ENCODE assay signal across 9 mouse cellular contexts in genomic region chr19:36001512-36001911, GRCm38 (mm10). TPM values are rescaled to one million over a fixed set of nuclear protein-coding genes. Genes with fewer than 3 reads are reported as not detected.
A peak's percentile ranks its signal among the peaks of the same experiment; 100 is the strongest.
DNase-seq lines count a peak whose midpoint lies in the region; ATAC-seq and TF ChIP-seq lines count a peak whose summit lies in the region.
"Had no signal": no experiment of that assay in that cellular context is flagged by ENCODE, and none has a peak within 500 bp of the region (broad histone marks: within the 10 kb centered on the region; RNA-seq: fewer than 3 reads in every experiment).

No protein-coding gene starts in this region.

- peak; percentile 58 for TF ChIP-seq CTCF in forebrain, postnatal 0 days (IDR thresholded peaks at IDR 0.05; ENCODE audit: low read depth)

- H3K4me1 ChIP-seq in kidney, embryonic 15.5 days = no peaks in the 10 kb centered on the region
- H3K4me1 ChIP-seq in forebrain, postnatal 0 days (ENCODE audit: insufficient read depth) = 0 out of 2 replicates have a peak, but pooled peaks cover 6% of the 10 kb centered on the region
- H3K4me1 ChIP-seq in neural tube, embryonic 13.5 days (replicated peaks) = peaks cover 30% of the 10 kb centered on the region
- H3K4me1 ChIP-seq: heart, embryonic 15.5 days; lung, embryonic 15.5 days had no signal

- H3K4me3 ChIP-seq in kidney, embryonic 15.5 days (replicated peaks) = no peak overlapping the region
- no peak overlapping the region for H3K4me3 ChIP-seq in forebrain, postnatal 0 days (ENCODE audit: low read depth, low read length)
- H3K4me3 ChIP-seq in neural tube, embryonic 13.5 days = no peak overlapping the region
- H3K4me3 ChIP-seq: heart, embryonic 15.5 days; lung, embryonic 15.5 days had no signal

- 54% methylated on average over 1 of the region's 1 CpGs for WGBS in kidney, embryonic 15.5 days
- WGBS in forebrain, postnatal 0 days = 45% methylated on average over 1 of the region's 1 CpGs
- 26% methylated on average over 1 of the region's 1 CpGs for WGBS in neural tube, embryonic 13.5 days

- H3K36me3 ChIP-seq in kidney, embryonic 15.5 days = no peaks in the 10 kb centered on the region
- no peaks in the 10 kb centered on the region for H3K36me3 ChIP-seq in forebrain, postnatal 0 days (ENCODE audit: insufficient read depth)
- H3K36me3 ChIP-seq in neural tube, embryonic 13.5 days = no peaks in the 10 kb centered on the region
- H3K36me3 ChIP-seq: heart, embryonic 15.5 days; lung, embryonic 15.5 days had no signal

- 0 out of 2 replicates have a peak, but pooled peaks have one; percentile 52 for ATAC-seq in kidney, embryonic 15.5 days (replicated peaks; ENCODE audit: low FRiP score)
- peak; percentile 48; the same call in 1 of the 2 replicates for ATAC-seq in forebrain, postnatal 0 days
- peak; percentile 45 for ATAC-seq in neural tube, embryonic 13.5 days (ENCODE audit: low read depth)
- no peak for ATAC-seq in megakaryocyte progenitor cell, adult 5-6 weeks (replicated peaks; ENCODE audit: poor library complexity)

- H3K27ac ChIP-seq in kidney, embryonic 15.5 days = no peak overlapping the region
- no peak overlapping the region for H3K27ac ChIP-seq in forebrain, postnatal 0 days (ENCODE audit: low read depth, low read length)
- peak overlapping the region; percentile 59; the same call in 1 of the 2 replicates for H3K27ac ChIP-seq in neural tube, embryonic 13.5 days (replicated peaks)
- H3K27ac ChIP-seq: heart, embryonic 15.5 days; lung, embryonic 15.5 days had no signal

- no peaks in the 10 kb centered on the region for H3K9me3 ChIP-seq in kidney, embryonic 15.5 days (replicated peaks)
- H3K9me3 ChIP-seq in forebrain, postnatal 0 days (ENCODE audit: low read length) = no peaks in the 10 kb centered on the region
- no peaks in the 10 kb centered on the region for H3K9me3 ChIP-seq in neural tube, embryonic 13.5 days
- H3K9me3 ChIP-seq: heart, embryonic 15.5 days; lung, embryonic 15.5 days had no signal

- H3K9ac ChIP-seq in kidney, embryonic 15.5 days = no peak overlapping the region
- no peak overlapping the region for H3K9ac ChIP-seq in forebrain, postnatal 0 days
- H3K9ac ChIP-seq in neural tube, embryonic 13.5 days = no peak overlapping the region
- H3K9ac ChIP-seq: heart, embryonic 15.5 days; lung, embryonic 15.5 days had no signal

- no peak for DNase-seq in kidney, postnatal 10 days
- peak; percentile 14 for DNase-seq in NIH3T3 (ENCODE audit: low read depth)
- no peak for DNase-seq in forebrain, postnatal 0 days
- DNase-seq in yolk sac, embryonic 10.5 days (ENCODE audit: low spot score) = no peak

- H3K27me3 ChIP-seq in kidney, embryonic 15.5 days = no peaks in the 10 kb centered on the region
- H3K27me3 ChIP-seq in forebrain, postnatal 0 days (ENCODE audit: insufficient read depth, low read length) = no peaks in the 10 kb centered on the region
- H3K27me3 ChIP-seq in neural tube, embryonic 13.5 days = no peaks in the 10 kb centered on the region
- H3K27me3 ChIP-seq: heart, embryonic 15.5 days; lung, embryonic 15.5 days had no signal

- no peak overlapping the region for H3K4me2 ChIP-seq in kidney, embryonic 15.5 days
- no peak overlapping the region for H3K4me2 ChIP-seq in forebrain, postnatal 0 days (ENCODE audit: low read depth)
- no peak overlapping the region for H3K4me2 ChIP-seq in neural tube, embryonic 13.5 days
- H3K4me2 ChIP-seq: heart, embryonic 15.5 days; lung, embryonic 15.5 days had no signal

RNA-seq across cellular contexts. Expression of gene Htr7, which starts 55.8 kb away (rescaled TPM):
- 0.09 and 0.13 TPM in 2 replicates for polyA plus RNA-seq in kidney, embryonic 15.5 days (2015; fragmentation: Nextera tagmentation; extraction: Ambion mirVana)
- total RNA-seq in forebrain, postnatal 0 days (2014; rRNA removed) = 11.8 and 18.4 TPM in 2 replicates
- polyA plus RNA-seq in forebrain, postnatal 0 days (2015; fragmentation: Nextera tagmentation; extraction: Ambion mirVana) = 7.4 and 11.9 TPM in 2 replicates
- polyA plus RNA-seq in neural tube, embryonic 13.5 days (2015; fragmentation: Nextera tagmentation; extraction: Ambion mirVana) = 17.2 and 18.9 TPM in 2 replicates
- total RNA-seq in megakaryocyte progenitor cell, adult 5-6 weeks (2015) = 0.12 TPM in 1 of 2 replicates, not detected in the other
- total RNA-seq in megakaryocyte progenitor cell, adult 5-6 weeks (2017) = not detected in 2 replicates
